Mouse (Mus musculus) brain, embryonic 14.5 days (tissue): ENCODE data around the gene Qpct. TPM values are rescaled to one million over a fixed set of nuclear protein-coding genes. Genes with fewer than 3 reads are reported as not detected.

Experiments
- DNase-seq: peaks from one replicate; pipeline ENCODE4 v3.0.0-alpha.2; 2011; ENCODE audit warnings: low read depth
- CTCF ChIP-seq: fragments of 200-500 bp; IDR thresholded peaks from 2 replicates; pipeline ENCODE4 v1.5.1; 2012; ENCODE audit warnings: inconsistent platforms, mild to moderate bottlenecking, moderate library complexity, borderline replicate concordance; ENCODE audit not compliant: insufficient read depth, insufficient read length; ENCODE audit errors: extremely low read depth
- POLR2A ChIP-seq: fragments of 200-500 bp; IDR thresholded peaks from 2 replicates; pipeline ENCODE4 v1.6.1; 2012; ENCODE audit warnings: mild to moderate bottlenecking, inconsistent platforms, borderline replicate concordance; ENCODE audit not compliant: poor library complexity, insufficient read depth, insufficient read length, severe bottlenecking; ENCODE audit errors: extremely low read depth
- polyA plus RNA-seq: library from polyadenylated mRNA; depleted of rRNA; stranded (reverse); fragments of >200 nt; gene quantifications from 2 replicates; pipeline ENCODE4 v1.2.3, GENCODE M21; 2012; rRNA removed

Qpct gene
- polyA plus RNA-seq = 9.7 and 10.3 TPM in 2 replicates

DNA sequence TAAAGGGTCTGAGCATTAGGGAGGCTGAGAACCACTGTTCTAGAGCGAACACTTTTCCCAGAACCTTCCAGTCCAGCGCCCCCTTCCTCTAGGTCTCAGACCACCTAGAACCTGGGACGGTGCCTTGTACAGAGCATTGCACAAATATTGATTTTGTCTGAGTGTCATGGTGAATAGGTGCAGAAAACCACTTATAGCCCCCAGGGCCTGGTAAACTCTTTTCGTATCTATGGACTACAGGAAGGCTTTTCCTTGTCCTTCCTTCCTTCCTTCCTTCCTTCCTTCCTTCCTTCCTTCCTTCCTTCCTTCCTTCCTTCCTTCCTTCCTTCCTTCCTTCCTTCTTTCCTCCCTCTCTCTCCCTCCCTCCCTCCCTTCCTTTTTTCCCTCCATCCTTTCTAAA is at the start of gene Qpct:
Gene Qpct, plus strand, starts transcription at position 301 of the 400 bp plus-strand sequence.
- no peak for TF ChIP-seq POLR2A
- no peak for TF ChIP-seq CTCF

DNA sequence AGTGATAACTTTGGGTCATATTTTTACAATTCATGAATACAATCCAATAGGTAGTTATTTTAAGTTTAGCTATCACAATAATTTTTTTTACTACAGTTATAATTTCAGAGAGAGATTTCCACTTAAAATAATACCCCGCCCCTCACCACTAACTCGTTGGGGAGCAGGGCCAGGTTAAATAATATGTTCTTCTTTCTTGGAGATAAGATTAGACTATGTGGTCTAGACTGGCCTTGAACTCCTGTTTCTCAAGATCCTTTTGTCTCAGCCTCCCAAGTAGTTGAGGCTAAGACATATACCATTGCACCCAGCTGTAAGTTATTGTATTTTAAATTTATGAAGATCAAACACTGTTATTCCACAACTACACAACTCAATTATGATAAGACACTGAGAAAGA is 38.1 kb upstream of the Qpct start:
- no peak for DNase-seq
- TF ChIP-seq POLR2A (no peak), CTCF (no peak)

More for the DNA sequence above, at the start of gene Qpct:
- DNase-seq = no peak

DNA sequence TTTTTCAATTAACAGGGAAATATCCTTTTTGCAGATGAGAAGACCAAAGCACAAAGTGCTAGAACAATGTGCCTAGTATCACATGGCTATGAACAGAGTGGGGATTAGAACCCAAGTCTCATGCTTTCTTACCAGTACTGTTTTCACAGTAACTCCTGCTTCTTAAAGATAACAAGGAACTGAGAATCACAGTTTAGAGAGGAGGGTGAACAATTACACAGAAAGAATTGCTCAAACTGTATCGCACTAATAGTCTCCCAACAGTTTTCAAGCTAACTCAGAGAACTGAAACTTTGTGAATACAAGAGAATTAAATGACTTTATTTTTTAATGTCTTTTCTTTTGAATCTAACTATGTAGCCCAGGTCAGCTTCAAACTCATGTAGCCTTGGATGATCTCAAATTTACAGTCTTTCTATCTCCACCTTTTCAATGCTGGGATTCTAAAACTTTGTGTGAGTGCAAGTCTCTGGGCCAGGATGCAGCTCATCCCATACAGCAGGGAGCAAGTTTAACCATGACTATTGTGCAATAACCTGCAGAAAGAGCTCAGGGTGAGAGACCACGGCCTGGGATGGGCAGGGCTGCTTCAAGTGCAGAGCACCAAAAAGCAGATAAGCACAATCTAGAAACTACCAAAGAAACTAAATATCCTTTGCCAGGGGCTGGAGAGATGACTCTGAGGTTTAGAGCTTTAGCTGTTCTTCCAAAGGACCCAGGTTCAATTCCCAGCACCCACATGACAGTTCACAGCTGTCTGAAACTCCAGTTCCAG is 36.6 kb upstream of the Qpct start:
- TF ChIP-seq POLR2A (no peak), CTCF (no peak)
- DNase-seq = no peak

DNA sequence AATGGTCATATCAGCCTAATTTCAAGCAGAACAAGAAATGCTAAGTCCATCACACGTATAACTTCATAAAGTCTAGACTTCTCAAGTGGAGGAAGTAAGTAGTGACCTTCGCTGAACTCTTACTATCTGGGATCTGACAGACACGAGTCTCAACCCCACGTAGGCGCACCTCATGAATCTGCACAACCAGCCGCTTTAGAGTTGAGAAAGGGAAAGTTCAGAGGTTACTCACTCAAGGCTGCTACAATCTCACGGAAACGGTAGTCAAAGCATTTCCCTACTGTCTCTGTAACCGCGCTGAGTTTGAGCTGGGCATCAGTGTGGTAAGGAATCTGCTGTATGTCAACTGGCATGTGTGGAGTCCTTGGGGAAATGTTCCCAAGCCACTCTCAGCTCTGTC is 35.9 kb upstream of the Qpct start:
- DNase-seq = no peak
- no peak for TF ChIP-seq POLR2A
- TF ChIP-seq CTCF = no peak

DNA sequence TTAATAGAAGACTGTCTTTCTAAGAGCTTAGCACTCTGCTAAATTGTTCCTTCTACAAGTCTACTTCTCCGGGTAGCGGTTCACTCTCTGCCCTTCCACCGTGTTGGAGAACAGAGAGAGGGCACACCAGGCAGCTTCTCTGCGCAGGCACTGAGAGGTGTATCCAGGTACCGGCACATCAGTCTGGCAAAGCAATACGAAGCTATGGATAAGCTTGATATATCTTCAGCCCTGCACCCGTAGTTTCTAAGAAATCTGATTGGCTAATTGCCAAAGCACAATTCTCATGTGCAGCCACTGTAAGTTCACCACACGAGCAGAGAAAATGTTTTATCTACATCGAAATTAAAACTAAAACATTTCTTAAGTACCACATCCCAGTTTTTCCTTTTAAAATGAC is 33.3 kb upstream of the Qpct start:
- DNase-seq = peak; percentile 42
- no peak for TF ChIP-seq POLR2A
- no peak for TF ChIP-seq CTCF

DNA sequence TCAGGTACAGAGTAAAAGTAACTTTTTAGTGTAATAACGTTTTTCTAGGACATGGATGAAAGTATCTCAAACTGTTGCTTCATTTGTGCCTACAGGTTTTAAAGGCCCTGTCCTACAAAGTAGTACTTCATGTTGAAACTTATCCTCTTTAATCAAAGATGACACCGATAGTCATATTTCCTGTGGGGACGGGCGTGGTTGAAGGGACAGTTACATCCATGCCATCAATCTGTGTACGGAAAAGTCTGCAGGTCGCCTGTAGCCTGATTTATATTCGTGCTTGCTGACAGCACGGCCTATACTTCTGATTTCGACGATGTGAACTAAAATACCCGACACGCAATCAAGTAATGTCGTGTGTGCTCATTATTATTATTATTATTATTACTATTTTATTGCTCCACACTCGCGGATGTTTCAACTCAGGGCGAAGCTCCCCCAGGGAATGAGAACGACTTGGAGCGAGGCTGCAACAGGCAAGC is 31.9 kb upstream of the Qpct start:
- TF ChIP-seq CTCF (no peak), POLR2A (no peak)
- DNase-seq = peak; percentile 37

DNA sequence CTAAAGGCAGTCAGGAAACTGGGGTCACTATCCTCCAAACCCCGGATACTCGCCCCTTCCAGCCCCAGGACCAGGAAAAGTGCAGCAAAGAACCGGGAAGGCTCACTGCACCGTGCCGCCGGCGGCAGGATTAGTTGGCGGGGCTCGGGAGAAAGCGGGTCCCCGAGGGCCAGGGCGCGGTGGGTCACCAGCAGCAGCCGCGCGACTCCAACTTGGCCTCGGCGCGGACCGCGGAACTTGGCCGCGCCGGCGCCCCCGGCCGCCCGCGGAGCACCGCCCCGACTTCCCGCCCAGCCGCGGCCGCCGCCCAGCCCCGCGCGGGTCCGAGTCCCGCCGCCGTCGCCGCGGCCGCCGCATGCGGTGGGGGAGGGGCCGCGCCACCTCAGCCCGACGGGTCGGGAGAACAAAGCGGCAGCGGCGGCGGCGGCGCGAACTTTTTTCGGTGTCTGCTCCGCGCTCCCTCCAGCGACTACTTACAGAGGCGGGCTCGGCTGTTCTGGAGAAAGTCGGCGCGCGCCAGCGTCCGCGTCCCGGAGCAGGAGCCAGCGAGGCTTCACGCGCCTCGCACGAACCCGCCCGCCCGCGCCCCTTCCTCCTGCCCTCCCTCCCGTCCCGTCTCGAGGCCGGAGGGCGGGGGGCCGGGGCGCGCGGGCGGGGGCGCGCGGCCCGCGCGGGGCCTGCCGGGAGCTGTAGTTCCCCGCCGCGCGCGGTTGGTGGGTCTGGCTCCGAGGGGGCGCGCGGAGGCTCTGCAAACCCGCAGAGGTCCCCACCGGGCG is 31.3 kb upstream of the Qpct start, which contains the start of gene Prkd3:
Gene Prkd3, minus strand, starts transcription at position 609 of the 776 bp plus-strand sequence.
- TF ChIP-seq CTCF (no peak), POLR2A (peak; percentile 39; the same call in 1 of the 2 replicates)
- DNase-seq = peak; percentile 81

DNA sequence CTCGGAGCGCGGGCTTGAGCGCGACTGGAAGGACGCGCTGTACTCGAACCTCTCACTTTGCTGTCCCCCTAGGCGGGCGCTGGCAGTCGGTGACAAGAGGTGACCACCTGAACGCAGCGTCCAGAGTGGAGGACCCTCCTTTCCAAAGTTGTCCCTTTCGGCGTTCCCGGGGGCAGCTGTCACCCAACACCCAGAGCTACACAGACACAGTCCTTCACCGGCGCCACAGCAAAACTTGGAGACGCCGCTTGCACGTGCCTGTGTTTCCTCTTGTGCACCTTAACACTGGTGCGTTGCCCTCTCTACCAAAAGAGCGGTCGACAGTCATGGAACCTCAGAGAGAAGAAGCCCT is 30.7 kb upstream of the Qpct start:
- no peak for DNase-seq
- no peak for TF ChIP-seq CTCF
- TF ChIP-seq POLR2A = no peak

DNA sequence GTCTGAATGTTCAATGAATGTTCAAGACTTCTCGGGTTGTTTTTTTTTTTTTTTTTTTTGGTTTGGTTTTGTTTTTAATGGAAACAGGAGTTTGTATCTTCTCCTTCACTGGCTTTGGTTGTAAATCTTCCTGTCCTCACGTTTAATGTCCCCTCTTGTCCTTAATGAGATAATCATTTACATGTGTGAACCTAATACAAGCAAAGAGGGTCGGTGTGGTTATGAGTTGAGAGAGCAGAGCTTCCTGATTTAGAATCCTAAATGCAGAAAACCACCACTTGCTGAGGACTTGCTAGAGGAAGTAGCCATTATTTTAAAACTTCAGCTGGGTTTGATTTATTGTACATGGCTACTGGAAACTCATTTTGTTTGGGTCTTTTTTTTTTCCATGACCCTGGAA is 29.0 kb upstream of the Qpct start:
- DNase-seq = no peak
- TF ChIP-seq POLR2A = no peak
- TF ChIP-seq CTCF = no peak

DNA sequence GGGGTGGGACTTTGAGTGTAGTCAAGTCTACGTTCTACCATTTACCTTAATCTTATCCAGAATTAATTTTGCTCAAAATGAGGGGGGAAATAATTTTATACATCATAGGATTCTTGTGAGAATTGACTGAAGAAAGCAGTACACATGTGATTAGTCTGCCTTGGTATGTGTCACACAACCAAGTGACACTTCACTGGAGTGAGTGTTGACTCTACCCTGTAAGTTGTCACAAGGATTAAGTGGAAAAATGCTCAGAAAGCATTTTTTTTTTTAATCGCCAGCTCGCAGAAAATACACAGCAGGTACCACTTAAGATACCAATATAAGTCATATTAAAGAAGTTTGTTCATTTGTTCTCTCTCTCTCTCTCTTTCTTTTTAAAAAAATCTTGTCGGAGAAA is 27.2 kb upstream of the Qpct start:
- no peak for DNase-seq
- no peak for TF ChIP-seq POLR2A
- TF ChIP-seq CTCF = no peak

DNA sequence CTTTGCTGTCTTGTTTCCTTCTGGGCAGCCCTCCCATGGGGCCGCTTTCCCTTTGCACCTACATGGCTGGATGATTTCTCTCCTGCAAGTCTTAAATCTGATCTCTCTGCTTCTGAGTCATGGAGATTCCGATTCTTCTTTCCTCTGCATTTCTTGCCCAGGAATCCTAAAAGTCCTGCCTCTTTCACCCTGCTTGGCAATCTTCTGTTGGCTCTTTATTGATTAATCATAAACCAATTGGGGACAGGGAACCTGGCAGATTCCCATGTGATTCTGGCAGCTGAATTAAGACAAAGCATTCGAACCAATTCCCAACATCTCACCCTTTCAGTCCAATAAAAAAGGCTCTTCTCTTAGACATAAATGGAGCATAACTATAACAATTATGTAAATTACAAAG is 22.5 kb upstream of the Qpct start:
- no peak for DNase-seq
- TF ChIP-seq POLR2A (no peak), CTCF (no peak)
